Mouse (Mus musculus) forebrain, embryonic 11.5 days (tissue): ENCODE data around the gene Kdm5c. TPM values are rescaled to one million over a fixed set of nuclear protein-coding genes. Genes with fewer than 3 reads are reported as not detected.
"Not testable (repeated sequence)": the region's sequence is repeated elsewhere in the genome, so short reads cannot be mapped to it uniquely, and the experiment has no call there.

Experiments
- ATAC-seq: fragments of 200-750 bp; cut with Nextera tagmentation; replicated peaks from 2 replicates; pipeline ENCODE4 v1.8.0; 2017; ENCODE audit warnings: moderate TSS enrichment; ENCODE audit not compliant: low FRiP score
- DNase-seq: peaks from one replicate; pipeline ENCODE4 v3.0.0-alpha.2; 2017; ENCODE audit warnings: low spot score
- H3K27ac ChIP-seq: fragments of 300-500 bp; sonication (generic); 2 replicates; pipeline ENCODE4 v1.5.1; 2014; ENCODE audit warnings: low read depth, low read length
- H3K27me3 ChIP-seq: fragments of 300-500 bp; sonication (generic); 2 replicates; pipeline ENCODE4 v1.6.1; 2014; ENCODE audit warnings: mild to moderate bottlenecking, low read length, mixed read lengths; ENCODE audit not compliant: control insufficient read depth, insufficient read depth
- H3K36me3 ChIP-seq: fragments of 300-500 bp; sonication (generic); 2 replicates; pipeline ENCODE4 v1.6.1; 2014; ENCODE audit warnings: mild to moderate bottlenecking, low read length, moderate library complexity, mixed read lengths; ENCODE audit not compliant: control insufficient read depth, insufficient read depth
- H3K4me1 ChIP-seq: fragments of 300-500 bp; sonication (generic); replicated peaks from 2 replicates; pipeline ENCODE4 v1.6.1; 2014; ENCODE audit warnings: low read length, mixed read lengths; ENCODE audit not compliant: control insufficient read depth, insufficient read depth
- H3K4me2 ChIP-seq: fragments of 300-500 bp; sonication (generic); 2 replicates; pipeline ENCODE4 v1.6.1; 2014; ENCODE audit warnings: low read depth, mild to moderate bottlenecking, low read length, moderate library complexity, mixed read lengths; ENCODE audit not compliant: severe bottlenecking
- H3K4me3 ChIP-seq: fragments of 300-500 bp; sonication (generic); 2 replicates; pipeline ENCODE4 v1.5.1; 2014; ENCODE audit warnings: low read depth, low read length
- H3K9ac ChIP-seq: fragments of 300-500 bp; sonication (generic); 2 replicates; pipeline ENCODE4 v1.6.1; 2014; ENCODE audit warnings: low read length
- H3K9me3 ChIP-seq: fragments of 300-500 bp; sonication (generic); 2 replicates; pipeline ENCODE4 v1.6.1; 2016; ENCODE audit warnings: low read length, mixed read lengths; ENCODE audit not compliant: control insufficient read depth
- WGBS: fragments of 180-500 bp; shearing (Covaris S2); extraction: QIAGEN DNeasy Blood & Tissue Kit; methylation state at CpG from one replicate; pipeline ENCODE4 v1.1.7; 2014; 5-methylcytosine and 5-hydroxymethylcytosine counted together
- polyA plus RNA-seq: library from polyadenylated mRNA; unstranded; fragments of >200 nt; fragmentation: Nextera tagmentation; extraction: Ambion mirVana; gene quantifications from 2 replicates; pipeline ENCODE4 v1.2.1, GENCODE M21; 2014

The Kdm5c gene
- polyA plus RNA-seq, 1 experiment from 2014 or later, result 46.3 TPM

DNA sequence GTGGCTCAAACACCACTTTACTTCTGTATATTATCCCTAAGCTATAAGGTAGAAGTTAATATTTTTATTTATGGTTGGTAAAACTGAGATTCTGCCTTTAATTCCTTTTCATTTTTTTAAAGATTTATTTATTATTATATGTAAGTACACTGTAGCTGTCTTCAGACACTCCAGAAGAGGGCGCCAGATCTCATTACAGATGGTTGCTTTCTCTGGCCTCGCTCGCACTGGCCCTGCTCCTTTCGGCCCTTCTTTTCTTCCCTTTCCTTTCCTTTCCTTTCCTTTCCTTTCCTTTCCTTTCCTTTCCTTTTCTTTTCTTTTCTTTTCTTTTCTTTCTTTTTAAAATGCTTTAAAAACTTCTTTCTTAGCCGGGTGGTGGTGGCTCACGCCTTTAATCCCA is 10.3 kb downstream of the Kdm5c start:
- H3K4me2 ChIP-seq, H3K27me3 ChIP-seq, H3K9ac ChIP-seq, H3K9me3 ChIP-seq, H3K27ac ChIP-seq, ATAC-seq, H3K4me1 ChIP-seq, H3K36me3 ChIP-seq, DNase-seq, H3K4me3 ChIP-seq: not testable (repeated sequence)
- 81% methylated on average over 6 of the region's 6 CpGs for WGBS

DNA sequence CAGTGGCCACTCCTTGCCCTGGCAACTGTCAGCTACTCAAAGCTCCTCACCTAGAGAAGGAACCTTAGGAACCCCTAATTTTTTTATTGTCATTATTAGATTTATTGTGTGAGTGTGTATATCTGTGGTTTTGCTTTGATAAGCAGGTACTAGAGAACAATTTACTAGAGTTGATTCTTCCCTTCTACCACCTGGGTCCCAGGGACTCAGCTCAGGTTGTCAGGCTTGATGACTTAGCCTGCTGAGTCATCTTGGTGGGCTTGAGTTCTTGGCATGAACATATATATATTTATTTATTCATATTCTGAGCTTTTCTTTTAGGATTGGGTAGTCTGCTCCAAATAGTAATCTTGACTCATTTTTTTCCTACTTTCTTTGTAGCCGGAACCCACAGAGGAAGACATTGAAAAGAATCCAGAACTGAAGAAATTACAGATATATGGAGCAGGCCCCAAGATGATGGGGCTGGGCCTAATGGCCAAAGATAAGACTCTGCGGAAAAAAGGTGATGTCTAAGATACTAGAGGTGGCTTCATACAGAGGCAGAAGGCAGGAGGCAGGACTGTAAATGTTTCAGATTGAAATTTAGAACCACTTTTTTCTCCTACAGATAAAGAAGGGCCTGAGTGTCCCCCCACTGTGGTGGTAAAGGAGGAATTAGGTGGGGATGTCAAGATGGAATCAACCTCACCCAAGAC is 11.8 kb downstream of the Kdm5c start:
- no peak overlapping the region for H3K4me2 ChIP-seq
- H3K9me3 ChIP-seq, result no peaks in the 10 kb centered on the region
- H3K4me3 ChIP-seq, result no peak overlapping the region
- ATAC-seq (no peak), DNase-seq (no peak)
- no peaks in the 10 kb centered on the region for H3K27me3 ChIP-seq
- no peak overlapping the region for H3K27ac ChIP-seq
- WGBS, result 92% methylated on average over 2 of the region's 2 CpGs
- peaks cover 4% of the 10 kb centered on the region; the same call in 1 of the 2 replicates for H3K36me3 ChIP-seq
- no peak overlapping the region for H3K9ac ChIP-seq
- no peaks in the 10 kb centered on the region for H3K4me1 ChIP-seq

DNA sequence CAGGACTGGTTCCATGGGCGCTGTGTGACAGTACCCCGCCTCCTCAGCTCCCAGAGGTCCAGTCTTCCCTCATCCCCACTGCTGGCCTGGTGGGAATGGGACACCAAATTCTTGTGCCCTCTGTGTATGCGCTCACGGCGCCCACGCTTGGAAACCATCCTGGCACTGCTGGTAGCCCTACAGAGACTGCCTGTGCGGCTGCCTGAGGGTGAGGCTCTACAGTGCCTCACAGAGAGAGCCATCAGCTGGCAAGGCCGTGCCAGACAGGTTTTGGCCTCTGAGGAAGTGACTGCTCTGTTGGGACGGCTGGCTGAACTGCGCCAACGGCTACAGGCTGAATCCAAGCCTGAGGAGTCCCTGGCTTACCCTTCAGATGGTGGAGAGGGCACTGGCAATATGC is 38.4 kb downstream of the Kdm5c start:
- H3K4me3 ChIP-seq, result no peak overlapping the region
- ATAC-seq (no peak), DNase-seq (no peak)
- no peak overlapping the region for H3K9ac ChIP-seq
- H3K27me3 ChIP-seq, result no peaks in the 10 kb centered on the region
- H3K4me2 ChIP-seq, result no peak overlapping the region
- 95% methylated on average over 11 of the region's 11 CpGs for WGBS
- peaks cover 19% of the 10 kb centered on the region; the same call in 1 of the 2 replicates for H3K36me3 ChIP-seq
- H3K9me3 ChIP-seq, result no peaks in the 10 kb centered on the region
- no peaks in the 10 kb centered on the region for H3K4me1 ChIP-seq
- H3K27ac ChIP-seq, result no peak overlapping the region

DNA sequence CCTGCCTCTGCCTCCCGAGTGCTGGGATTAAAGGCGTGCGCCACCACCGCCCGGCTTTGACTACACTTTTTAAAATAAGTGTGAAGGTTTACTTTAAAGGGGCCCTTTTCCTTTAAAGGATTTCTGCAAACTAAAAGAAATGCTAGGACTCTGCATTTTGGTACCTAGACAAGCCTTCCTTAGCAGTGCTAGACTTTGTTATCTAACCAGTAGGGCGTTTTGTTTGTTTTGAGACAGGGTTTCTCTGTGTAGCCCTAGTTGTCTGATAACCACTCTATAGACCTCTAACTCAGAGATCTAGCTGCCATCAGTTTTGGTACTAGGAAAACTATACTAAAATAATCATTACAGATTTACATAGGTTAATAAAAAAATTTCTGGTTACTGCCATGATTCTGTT is 46.6 kb downstream of the Kdm5c start:
- Histone ChIP-seq H3K4me3 (no peak overlapping the region), H3K4me2 (no peak overlapping the region), H3K9ac (no peak overlapping the region), H3K36me3 (no peaks in the 10 kb centered on the region; the same call in 1 of the 2 replicates), H3K4me1 (no peaks in the 10 kb centered on the region), H3K9me3 (no peaks in the 10 kb centered on the region), H3K27ac (no peak overlapping the region), H3K27me3 (no peaks in the 10 kb centered on the region)
- DNase-seq, result no peak
- 87% methylated on average over 6 of the region's 6 CpGs for WGBS
- no peak for ATAC-seq

DNA sequence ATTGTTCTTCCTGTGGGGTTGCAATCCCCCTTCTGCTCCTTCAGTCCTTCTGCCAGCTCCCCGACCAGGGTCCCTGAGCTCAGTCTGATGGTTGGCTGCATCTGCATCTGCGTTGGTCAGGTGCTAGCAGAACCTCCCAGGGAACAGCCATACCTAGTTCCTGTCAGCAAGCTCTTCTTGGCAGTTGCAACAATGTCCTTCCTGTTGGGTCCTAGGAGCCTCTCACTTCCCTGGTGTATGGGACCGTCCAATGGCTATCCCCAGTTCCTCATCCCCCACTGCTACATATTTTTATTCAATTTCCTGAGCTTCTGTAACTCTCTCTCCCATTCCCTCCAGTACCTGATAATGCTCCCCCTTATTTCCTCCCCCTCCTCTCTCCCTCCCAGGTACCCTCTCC is 51.9 kb downstream of the Kdm5c start:
- Histone ChIP-seq H3K36me3 (no peaks in the 10 kb centered on the region), H3K9ac (no peak overlapping the region), H3K4me3 (no peak overlapping the region), H3K4me2 (no peak overlapping the region), H3K4me1 (no peaks in the 10 kb centered on the region), H3K27me3 (no peaks in the 10 kb centered on the region), H3K9me3 (no peaks in the 10 kb centered on the region), H3K27ac (no peak overlapping the region)
- no peak for ATAC-seq
- 77% methylated on average over 3 of the region's 3 CpGs for WGBS
- DNase-seq, result no peak

DNA sequence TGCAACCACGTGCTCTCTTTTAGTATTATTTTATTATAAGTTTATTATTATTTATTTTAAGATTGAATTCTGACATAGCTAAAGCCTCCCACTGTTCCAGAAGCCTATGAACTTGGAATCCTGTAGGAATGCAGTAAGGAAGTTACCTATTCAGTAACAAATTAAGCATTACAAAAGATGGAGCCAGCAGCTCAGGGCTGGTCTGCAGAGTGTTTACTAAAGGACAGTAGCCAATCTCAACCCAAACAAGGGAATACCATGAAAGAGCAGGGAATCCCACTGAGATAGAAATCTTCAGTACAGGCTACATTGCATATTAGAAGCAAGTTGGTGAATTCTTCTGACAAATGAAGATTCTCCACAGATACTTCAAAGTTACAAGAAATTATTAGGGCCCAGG is 54.2 kb downstream of the Kdm5c start:
- not testable (repeated sequence) for H3K4me2 ChIP-seq, ATAC-seq, H3K4me1 ChIP-seq, H3K9me3 ChIP-seq, H3K9ac ChIP-seq, DNase-seq, H3K4me3 ChIP-seq, H3K27ac ChIP-seq, H3K36me3 ChIP-seq, H3K27me3 ChIP-seq
- WGBS, result 66% methylated on average over 1 of the region's 1 CpGs

DNA sequence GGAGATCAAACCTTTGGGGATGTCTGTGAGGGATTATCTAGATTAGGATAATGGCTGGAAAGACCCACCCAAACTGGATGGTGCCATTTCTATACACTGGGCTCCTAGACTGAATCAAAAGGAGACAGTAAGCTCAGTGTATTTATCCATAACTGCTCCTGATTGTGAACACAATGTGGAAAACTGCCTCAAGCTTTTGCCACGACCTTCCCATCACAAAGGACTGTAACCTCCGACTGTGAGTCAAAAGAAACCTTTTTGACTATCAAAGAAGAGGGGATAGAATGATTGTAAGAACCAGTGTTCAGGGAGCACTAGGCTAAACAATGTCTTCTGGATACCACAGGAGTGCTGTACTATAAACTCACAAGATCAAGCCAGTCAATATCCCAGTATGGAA is 73.4 kb downstream of the Kdm5c start:
- Histone ChIP-seq H3K9me3 (no peaks in the 10 kb centered on the region), H3K27me3 (peaks cover 6% of the 10 kb centered on the region; the same call in 1 of the 2 replicates), H3K4me1 (no peaks in the 10 kb centered on the region), H3K4me2 (no peak overlapping the region), H3K27ac (no peak overlapping the region), H3K36me3 (no peaks in the 10 kb centered on the region), H3K4me3 (no peak overlapping the region), H3K9ac (no peak overlapping the region)
- DNase-seq, result no peak
- WGBS, result 76% methylated on average over 2 of the region's 2 CpGs
- no peak for ATAC-seq

DNA sequence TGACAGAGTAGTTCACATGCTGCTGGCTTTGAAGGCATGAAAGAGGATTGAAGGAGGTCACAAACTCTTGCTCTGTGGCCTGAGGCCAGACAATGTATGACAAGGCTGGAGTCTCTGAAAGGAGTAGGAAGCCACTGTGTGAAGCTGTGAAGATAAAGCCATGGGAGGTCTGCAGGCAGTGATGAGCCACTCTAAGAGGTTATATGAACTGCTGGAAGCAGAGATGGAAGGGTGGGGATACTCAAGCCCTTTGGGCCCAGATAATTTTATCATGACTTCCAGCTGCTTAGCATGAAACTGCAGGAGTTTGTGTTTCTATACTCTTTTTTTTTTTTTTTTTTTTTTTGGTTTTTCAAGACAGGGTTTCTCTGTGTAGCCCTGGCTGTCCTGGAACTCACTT is 74.6 kb downstream of the Kdm5c start:
- DNase-seq (no peak), ATAC-seq (no peak)
- no peak overlapping the region for H3K4me2 ChIP-seq
- no peak overlapping the region for H3K9ac ChIP-seq
- no peaks in the 10 kb centered on the region for H3K36me3 ChIP-seq
- H3K9me3 ChIP-seq, result no peaks in the 10 kb centered on the region
- H3K27ac ChIP-seq, result no peak overlapping the region
- H3K27me3 ChIP-seq, result peaks cover 6% of the 10 kb centered on the region; the same call in 1 of the 2 replicates
- H3K4me3 ChIP-seq, result no peak overlapping the region
- H3K4me1 ChIP-seq, result no peaks in the 10 kb centered on the region

DNA sequence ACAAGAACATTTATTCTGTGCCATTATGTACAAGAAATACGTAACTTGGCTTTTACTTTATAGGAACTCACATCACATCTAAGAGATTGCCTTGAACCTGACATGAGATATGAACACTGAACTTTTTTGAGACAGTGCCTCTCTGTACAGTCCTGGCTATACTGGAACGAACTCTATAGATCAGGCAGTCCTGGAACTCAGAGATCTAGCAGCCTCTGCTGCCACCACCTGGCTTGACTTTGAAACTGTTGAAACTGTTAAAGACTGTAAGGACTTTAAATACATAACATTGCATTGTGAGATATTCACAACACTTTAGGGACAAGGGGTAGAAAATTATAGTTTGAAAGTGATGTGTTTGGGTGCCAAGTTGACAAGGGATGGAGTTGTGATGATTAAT is 75.1 kb downstream of the Kdm5c start:
- no peaks in the 10 kb centered on the region for H3K36me3 ChIP-seq
- peaks cover 6% of the 10 kb centered on the region; the same call in 1 of the 2 replicates for H3K27me3 ChIP-seq
- WGBS, result 69% methylated on average over 2 of the region's 2 CpGs
- H3K4me2 ChIP-seq, result no peak overlapping the region
- H3K4me3 ChIP-seq, result no peak overlapping the region
- ATAC-seq (no peak), DNase-seq (no peak)
- H3K27ac ChIP-seq, result no peak overlapping the region
- H3K9me3 ChIP-seq, result no peaks in the 10 kb centered on the region
- H3K9ac ChIP-seq, result no peak overlapping the region
- no peaks in the 10 kb centered on the region for H3K4me1 ChIP-seq
